Mouse (Mus musculus): ENCODE data around the gene Itpr2.

DNA sequence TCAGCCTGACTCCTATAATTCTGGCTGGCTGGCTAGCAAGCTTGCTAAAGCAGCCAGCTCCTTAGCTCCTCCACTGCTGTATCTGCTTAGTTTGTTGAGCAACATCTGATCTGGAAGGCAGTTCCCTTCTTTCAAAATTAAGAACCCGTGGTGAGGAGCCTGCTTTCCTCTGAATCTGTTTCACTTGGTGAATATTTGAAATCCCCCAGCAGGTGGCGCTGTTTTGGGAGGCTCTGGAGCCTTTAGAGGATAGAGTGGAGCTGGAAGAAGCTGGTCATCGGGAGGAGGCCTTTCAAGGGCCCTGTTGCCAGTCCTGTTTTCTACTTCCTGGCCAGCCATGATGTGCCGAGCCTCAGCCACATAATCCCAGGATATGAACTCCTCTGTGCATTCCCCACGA lies 422.8 kb downstream of the Itpr2 start:
- TF ChIP-seq CTCF (IDR thresholded peaks at IDR 0.05; ENCODE audit: low read depth, low read length), result no peak
- TF ChIP-seq GATA1 (IDR thresholded peaks at IDR 0.05; ENCODE audit: borderline replicate concordance, low read length), result no peak
- TF ChIP-seq POLR2AphosphoS5 (IDR thresholded peaks at IDR 0.05; ENCODE audit: insufficient replicate concordance, low read depth, low read length), result no peak

Data from G1E (cell line).